Mouse (Mus musculus): Measurements from ENCODE around the gene Arhgef15. TPM values are rescaled to one million over a fixed set of nuclear protein-coding genes. Genes with fewer than 3 reads are reported as not detected.

The Arhgef15 gene
- polyA plus RNA-seq, 1 experiment from 2014 or later = 7.2 TPM

DNA sequence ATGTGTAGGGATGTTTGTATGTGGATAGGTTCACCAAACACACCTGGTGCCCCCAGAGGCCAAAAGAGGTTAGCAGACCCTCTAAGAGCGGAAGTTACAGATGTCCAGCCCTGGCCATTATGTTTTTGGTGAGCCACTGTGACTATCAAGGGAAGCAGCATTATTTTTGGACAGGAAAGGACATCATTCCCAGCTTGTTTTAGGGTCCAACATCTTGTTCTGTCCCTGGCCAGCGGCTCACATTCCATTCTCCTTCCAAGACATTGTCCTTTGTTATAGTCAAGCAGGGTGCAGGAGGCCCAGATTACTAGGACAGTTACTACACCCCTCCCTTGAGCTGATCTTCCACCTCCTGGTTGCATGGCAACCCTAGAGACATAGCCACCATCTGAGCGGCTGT is 50.0 kb downstream of the Arhgef15 start:
- Histone ChIP-seq H3K27me3 (no peaks in the 10 kb centered on the region), H3K9ac (no peak overlapping the region), H3K36me3 (peaks cover 47% of the 10 kb centered on the region), H3K27ac (no peak overlapping the region), H3K4me1 (peaks cover 24% of the 10 kb centered on the region), H3K4me3 (no peak overlapping the region), H3K9me3 (no peaks in the 10 kb centered on the region), H3K4me2 (replicated peaks) (no peak overlapping the region)
- ATAC-seq (ENCODE audit: low FRiP score, low read depth) = no peak
- 75% methylated on average over 3 of the region's 3 CpGs for whole genome bisulfite sequencing

DNA sequence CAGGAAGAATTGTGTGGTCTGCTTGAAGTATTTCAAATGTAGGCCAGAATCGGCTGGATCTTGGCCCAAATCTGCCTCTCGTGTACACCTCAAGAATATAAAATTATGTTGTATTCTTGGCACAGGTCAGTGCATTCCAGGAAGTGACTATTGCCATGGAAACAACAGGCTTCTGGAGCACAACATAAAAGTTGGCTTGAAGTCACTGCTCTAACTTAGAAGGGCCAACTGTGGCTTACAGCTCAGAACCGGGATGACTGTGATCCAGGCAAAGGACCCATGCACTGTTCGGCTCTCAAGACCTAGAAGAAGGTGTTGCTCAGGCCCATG is 50.9 kb downstream of the Arhgef15 start:
- 68% methylated on average over 4 of the region's 4 CpGs for WGBS

DNA sequence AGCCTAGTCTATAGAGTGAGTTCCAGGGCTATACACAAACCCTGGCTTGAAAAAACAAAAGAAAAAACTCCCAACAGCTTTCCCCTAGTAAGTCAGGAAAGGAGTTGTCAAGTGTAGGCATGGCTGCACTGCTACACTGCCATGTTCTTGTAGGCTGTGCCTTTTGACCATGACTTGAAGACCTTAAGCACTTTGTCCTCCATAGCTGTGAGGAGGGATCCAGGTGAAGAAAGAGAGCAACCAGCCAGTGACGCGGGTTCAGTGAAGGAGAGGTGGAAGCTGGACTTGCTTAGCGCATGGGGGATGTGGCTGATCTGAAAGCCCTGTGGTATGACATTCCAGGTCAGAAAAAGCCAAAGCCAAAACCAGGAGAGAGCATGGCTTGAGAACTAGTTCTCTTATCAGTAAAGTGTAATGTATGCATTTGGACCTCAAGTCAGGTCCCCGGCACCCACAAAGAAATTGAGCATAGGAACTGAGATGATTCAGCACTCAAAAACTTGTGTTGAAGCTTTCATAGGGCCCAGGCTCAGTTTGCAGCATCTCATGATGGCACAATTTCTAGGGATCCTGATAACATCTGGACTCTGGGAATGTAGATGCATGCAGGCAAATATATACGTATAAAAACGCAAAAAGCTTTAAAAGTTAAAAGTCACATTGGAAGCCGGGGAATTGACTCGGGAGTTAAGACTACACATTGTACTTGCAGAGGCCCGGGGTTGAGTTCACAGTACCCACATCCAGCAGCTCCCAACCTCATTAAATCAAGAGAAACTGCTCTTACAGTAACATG is 51.4 kb downstream of the Arhgef15 start:
- Histone ChIP-seq H3K4me1 (peaks cover 15% of the 10 kb centered on the region), H3K4me3 (no peak overlapping the region), H3K27me3 (no peaks in the 10 kb centered on the region), H3K9me3 (no peaks in the 10 kb centered on the region), H3K36me3 (peaks cover 47% of the 10 kb centered on the region), H3K4me2 (replicated peaks) (no peak overlapping the region), H3K9ac (no peak overlapping the region), H3K27ac (peak overlapping the region; percentile 35; the same call in 1 of the 2 replicates)
- 90% methylated on average over 9 of the region's 9 CpGs for WGBS
- no peak for ATAC-seq (ENCODE audit: low FRiP score, low read depth)

More for the DNA sequence above, 50.9 kb downstream of the Arhgef15 start:
- Histone ChIP-seq H3K9ac (no peak overlapping the region), H3K4me1 (peaks cover 18% of the 10 kb centered on the region), H3K4me3 (no peak overlapping the region), H3K36me3 (peaks cover 47% of the 10 kb centered on the region), H3K4me2 (replicated peaks) (no peak overlapping the region), H3K27ac (peak overlapping the region; percentile 35; the same call in 1 of the 2 replicates), H3K27me3 (no peaks in the 10 kb centered on the region), H3K9me3 (no peaks in the 10 kb centered on the region)
- ATAC-seq (ENCODE audit: low FRiP score, low read depth) = 0 out of 2 replicates have a peak, but pooled peaks have one; percentile 29

DNA sequence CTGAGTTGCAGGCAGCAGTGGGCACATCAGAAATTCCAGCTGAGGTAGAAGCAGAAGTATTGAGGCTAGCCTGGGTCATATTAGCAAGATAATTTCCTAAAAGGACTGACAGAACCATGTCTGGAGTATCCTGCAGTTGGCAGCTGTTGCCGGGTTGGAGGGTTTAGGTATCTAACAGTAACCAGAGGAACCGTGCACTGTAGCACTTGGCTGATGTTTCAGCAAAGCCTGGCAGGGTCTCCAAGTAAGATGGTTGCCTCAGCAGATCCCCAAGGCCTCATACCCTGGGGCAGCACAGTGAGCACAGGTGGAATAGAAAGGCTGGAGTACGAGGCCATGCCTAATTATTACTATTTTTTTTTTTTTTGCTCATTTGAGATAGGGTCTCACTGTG is 52.1 kb downstream of the Arhgef15 start:
- H3K27ac ChIP-seq = no peak overlapping the region
- H3K9ac ChIP-seq = no peak overlapping the region
- ATAC-seq (ENCODE audit: low FRiP score, low read depth) = no peak

DNA sequence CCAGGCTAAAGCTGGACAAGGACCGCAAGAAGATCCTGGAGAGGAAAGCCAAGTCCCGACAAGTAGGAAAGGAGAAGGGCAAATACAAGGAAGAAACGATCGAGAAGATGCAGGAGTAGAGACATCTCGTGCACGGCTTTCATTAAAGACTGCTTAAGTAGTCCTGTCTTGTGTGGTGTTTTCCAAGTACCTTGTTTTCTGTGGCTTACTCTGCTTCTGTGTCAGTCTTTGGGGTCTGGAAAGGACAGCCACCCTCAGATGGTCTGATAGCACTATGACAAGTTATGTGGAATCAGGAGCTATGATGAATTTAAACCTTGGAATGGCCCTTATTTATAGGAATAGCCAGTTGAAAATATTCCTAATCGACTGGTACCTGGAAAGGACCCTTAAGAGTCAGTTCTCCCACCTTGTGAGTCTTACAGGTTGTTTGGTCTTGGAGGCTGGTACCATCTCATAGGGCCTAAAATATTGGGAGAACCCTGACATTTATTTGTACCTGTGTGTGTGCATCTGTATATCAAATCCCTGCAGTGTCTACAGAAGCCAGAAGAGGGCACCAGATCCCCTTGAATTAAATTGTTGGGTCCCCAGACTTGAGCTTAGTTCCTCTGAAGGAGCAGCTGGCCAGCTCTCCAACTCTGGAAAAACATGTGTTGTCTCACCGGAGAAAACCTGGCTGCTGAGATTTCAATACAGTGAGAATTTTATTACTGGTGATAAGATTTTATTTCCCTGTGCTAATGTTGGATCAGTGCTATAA is 52.7 kb downstream of the Arhgef15 start:
- 82% methylated on average over 8 of the region's 8 CpGs for WGBS
- no peak for ATAC-seq (ENCODE audit: low FRiP score, low read depth)
- Histone ChIP-seq H3K36me3 (peaks cover 47% of the 10 kb centered on the region), H3K4me3 (no peak overlapping the region), H3K27me3 (no peaks in the 10 kb centered on the region), H3K27ac (no peak overlapping the region), H3K4me1 (peaks cover 16% of the 10 kb centered on the region), H3K9me3 (no peaks in the 10 kb centered on the region), H3K9ac (no peak overlapping the region), H3K4me2 (replicated peaks) (no peak overlapping the region)

More for the DNA sequence above, 52.1 kb downstream of the Arhgef15 start:
- H3K36me3 ChIP-seq = peaks cover 47% of the 10 kb centered on the region
- 75% methylated on average over 3 of the region's 3 CpGs for WGBS
- H3K9me3 ChIP-seq = no peaks in the 10 kb centered on the region
- H3K27me3 ChIP-seq = no peaks in the 10 kb centered on the region
- no peak overlapping the region for H3K4me2 ChIP-seq (replicated peaks)
- H3K4me1 ChIP-seq = peaks cover 16% of the 10 kb centered on the region
- no peak overlapping the region for H3K4me3 ChIP-seq

DNA sequence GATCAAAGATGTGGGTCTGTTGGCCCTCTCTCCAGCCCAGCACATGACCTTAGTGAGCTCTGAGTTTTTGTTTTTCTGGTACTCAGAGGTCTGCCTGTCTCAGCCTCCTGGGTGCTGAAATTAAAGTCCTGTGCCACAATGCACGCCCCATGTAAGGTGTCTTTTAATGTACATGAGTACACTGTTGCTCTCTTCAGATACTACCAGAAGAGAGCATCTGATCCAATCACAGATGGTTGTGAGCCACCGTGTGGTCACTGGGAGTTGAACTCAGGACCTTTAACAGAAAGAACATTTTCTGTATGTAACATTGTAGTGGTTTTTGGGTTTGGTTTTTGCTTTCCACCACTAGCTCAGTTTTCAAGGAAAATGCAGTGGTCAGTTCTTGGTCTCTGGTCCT is 53.5 kb downstream of the Arhgef15 start:
- Histone ChIP-seq H3K4me1 (peaks cover 14% of the 10 kb centered on the region), H3K9ac (no peak overlapping the region), H3K4me2 (replicated peaks) (no peak overlapping the region), H3K27ac (no peak overlapping the region), H3K4me3 (no peak overlapping the region), H3K9me3 (no peaks in the 10 kb centered on the region), H3K36me3 (peaks cover 47% of the 10 kb centered on the region), H3K27me3 (0 out of 2 replicates have a peak, but pooled peaks cover 5% of the 10 kb centered on the region)
- no peak for ATAC-seq (ENCODE audit: low FRiP score, low read depth)
- 87% methylated on average over 2 of the region's 2 CpGs for WGBS

DNA sequence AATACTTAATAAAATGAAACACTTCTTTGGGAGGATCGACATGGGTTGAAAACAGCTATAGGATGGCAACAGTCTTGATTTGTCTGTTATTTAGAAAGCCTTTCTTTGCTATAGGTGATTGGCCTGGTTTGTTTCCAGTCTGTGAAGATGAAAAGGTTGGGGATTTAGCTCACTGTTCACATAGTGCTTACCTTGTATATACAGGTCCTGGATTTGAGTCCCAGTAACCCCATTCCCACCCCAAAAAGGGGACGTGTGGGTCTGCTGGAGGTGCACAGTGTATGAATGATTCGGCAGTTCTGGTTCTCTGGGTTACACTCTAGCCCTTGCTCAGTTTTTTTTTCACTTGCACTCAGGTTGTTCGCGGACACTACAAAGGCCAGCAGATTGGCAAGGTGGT is 54.5 kb downstream of the Arhgef15 start:
- 81% methylated on average over 5 of the region's 5 CpGs for WGBS
- H3K27ac ChIP-seq = no peak overlapping the region
- H3K27me3 ChIP-seq = 0 out of 2 replicates have a peak, but pooled peaks cover 5% of the 10 kb centered on the region
- peak overlapping the region; percentile 83 for H3K4me2 ChIP-seq (replicated peaks)
- no peaks in the 10 kb centered on the region for H3K9me3 ChIP-seq
- H3K9ac ChIP-seq = peak overlapping the region; percentile 100
- peaks cover 14% of the 10 kb centered on the region for H3K4me1 ChIP-seq
- H3K4me3 ChIP-seq = peak overlapping the region; percentile 98
- ATAC-seq (ENCODE audit: low FRiP score, low read depth) = no peak
- H3K36me3 ChIP-seq = peaks cover 47% of the 10 kb centered on the region

DNA sequence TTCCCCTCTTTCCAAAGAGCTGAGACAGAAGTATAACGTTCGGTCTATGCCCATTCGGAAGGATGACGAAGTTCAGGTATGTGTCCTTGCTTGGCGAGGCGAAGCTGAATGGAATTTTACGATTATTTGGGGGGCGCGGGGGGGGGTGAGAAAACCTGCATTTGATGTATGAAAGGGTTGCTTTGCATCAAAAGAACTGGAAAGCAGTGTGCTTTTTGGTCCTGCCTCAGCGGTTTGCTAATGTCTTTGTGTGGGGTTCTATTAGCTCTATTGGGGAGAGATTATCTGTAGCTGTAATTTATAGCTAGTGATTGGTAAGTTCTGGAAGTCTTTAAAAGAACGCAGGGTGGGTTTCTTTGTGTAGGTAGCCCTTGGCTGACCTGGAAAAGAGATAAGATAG is 54.9 kb downstream of the Arhgef15 start:
- H3K27me3 ChIP-seq = 0 out of 2 replicates have a peak, but pooled peaks cover 5% of the 10 kb centered on the region
- no peaks in the 10 kb centered on the region for H3K9me3 ChIP-seq
- 3% methylated on average over 11 of the region's 11 CpGs for WGBS
- H3K36me3 ChIP-seq = peaks cover 47% of the 10 kb centered on the region
- H3K27ac ChIP-seq = peak overlapping the region; percentile 39; the same call in 1 of the 2 replicates
- peak overlapping the region; percentile 100 for H3K9ac ChIP-seq
- H3K4me1 ChIP-seq = peaks cover 14% of the 10 kb centered on the region
- ATAC-seq (ENCODE audit: low FRiP score, low read depth) = no peak
- H3K4me2 ChIP-seq (replicated peaks) = peak overlapping the region; percentile 83
- H3K4me3 ChIP-seq = peak overlapping the region; percentile 98

DNA sequence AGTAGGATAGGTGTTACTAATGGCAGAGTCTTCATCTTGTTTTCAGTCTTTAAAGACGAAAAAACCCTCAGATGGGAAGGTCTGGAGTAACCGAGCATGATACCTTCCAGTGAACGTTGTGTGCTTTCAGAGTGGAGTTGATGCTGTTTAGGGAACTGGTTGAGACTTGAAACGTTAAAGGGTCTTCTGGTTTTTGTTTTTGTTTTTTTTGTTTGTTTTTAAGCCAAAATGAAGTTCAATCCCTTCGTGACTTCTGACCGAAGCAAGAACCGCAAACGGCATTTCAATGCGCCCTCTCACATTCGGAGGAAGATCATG is 55.3 kb downstream of the Arhgef15 start:
- ATAC-seq (ENCODE audit: low FRiP score, low read depth) = no peak
- Histone ChIP-seq H3K9me3 (no peaks in the 10 kb centered on the region), H3K27ac (peak overlapping the region; percentile 93; the same call in 1 of the 2 replicates), H3K9ac (peak overlapping the region; percentile 100), H3K27me3 (0 out of 2 replicates have a peak, but pooled peaks cover 5% of the 10 kb centered on the region), H3K4me1 (peaks cover 14% of the 10 kb centered on the region), H3K4me3 (peak overlapping the region; percentile 98), H3K4me2 (replicated peaks) (peak overlapping the region; percentile 83), H3K36me3 (peaks cover 47% of the 10 kb centered on the region)
- under 1% methylated on average over 10 of the region's 10 CpGs for WGBS

DNA sequence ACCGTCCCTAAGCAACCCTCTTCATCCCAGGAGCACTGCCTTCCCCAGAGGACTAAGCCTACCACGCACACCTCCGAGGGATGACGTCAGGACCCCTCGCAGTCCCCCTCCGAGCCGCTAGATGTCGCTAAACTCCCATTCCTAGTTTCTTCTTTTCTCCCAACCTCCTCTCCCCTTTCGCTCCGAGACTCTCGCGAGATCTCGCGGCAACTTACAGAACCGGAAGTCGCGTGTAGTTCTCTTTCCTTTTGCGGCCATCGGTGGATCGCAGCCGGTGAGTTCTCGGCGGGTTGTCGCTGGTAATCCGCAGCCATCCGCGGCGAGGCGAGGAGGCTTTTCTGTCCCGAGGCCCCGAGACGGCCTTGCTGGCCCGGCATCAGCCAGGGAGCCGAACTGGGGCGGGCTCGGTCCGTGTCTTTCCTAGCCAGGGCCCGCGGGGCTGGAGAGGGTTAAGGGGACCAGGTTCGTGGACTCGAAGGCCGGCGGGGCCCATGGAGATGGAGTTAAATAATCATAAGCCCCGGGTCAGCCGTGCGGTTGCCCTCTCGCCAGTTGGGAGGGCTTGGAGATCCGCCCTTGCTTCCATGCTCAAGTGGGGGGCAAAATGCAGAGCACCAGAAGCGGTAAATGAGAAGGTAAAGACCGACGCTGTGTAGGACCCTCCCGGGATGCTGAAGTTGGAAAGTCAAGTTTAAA is 55.8 kb downstream of the Arhgef15 start, which contains the start of gene Rpl26:
Gene Rpl26, plus strand, starts transcription at position 233 of the 696 bp plus-strand sequence.
- ATAC-seq (ENCODE audit: low FRiP score, low read depth) = peak; percentile 86
- Histone ChIP-seq H3K9me3 (no peaks in the 10 kb centered on the region), H3K36me3 (peaks cover 42% of the 10 kb centered on the region), H3K4me1 (peaks cover 14% of the 10 kb centered on the region), H3K4me2 (replicated peaks) (peak within 1 kb of the TSS; percentile 83), H3K27me3 (0 out of 2 replicates have a peak, but pooled peaks cover 5% of the 10 kb centered on the region), H3K4me3 (peak within 1 kb of the TSS; percentile 98), H3K9ac (peak within 1 kb of the TSS; percentile 100), H3K27ac (peak within 1 kb of the TSS; percentile 93)
- under 1% methylated on average over 52 of the region's 52 CpGs for WGBS

DNA sequence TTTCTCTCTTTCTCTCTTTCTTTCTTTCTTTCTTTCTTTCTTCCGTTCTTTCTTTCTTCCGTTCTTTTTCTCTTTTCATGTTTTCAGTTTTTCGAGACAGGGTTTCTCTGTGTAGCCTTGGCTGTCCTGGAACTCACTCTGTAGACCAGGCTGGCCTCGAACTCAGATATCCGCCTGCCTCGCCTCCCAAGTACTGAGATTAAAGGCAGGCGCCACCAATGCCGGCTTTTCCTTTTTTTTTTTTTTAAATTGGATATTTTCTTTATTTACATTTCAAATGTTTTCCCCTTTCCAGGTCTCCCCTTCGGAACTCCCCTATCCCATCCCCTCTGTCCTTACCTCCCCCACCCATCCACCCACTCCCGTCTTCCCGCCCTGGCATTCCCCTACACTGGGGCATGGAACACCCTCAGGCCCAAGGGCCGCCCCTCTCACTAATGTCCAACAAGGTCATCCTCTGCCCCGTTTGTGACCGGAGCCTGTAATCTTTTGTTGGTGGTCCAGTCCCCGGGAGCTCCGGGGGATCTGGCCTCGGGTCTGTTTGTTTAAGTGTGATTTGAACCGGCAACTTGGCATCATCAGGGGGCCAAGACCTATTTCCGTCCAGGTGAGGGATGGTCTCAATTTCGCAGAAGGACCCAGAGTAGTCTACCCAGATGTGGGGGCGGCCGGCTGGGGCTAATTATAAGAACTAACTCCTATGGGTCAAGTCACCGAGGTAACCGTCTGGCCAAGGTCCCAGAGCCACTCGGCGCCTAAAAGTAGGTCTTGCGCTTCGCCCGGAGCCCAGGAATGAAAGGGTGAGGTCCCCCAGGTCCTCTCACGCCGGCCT is 56.5 kb downstream of the Arhgef15 start:
- Histone ChIP-seq H3K9ac (peak overlapping the region; percentile 69), H3K4me3 (peak overlapping the region; percentile 98), H3K4me2 (replicated peaks) (peak overlapping the region; percentile 70), H3K36me3 (peaks cover 35% of the 10 kb centered on the region), H3K27me3 (0 out of 2 replicates have a peak, but pooled peaks cover 5% of the 10 kb centered on the region), H3K27ac (no peak overlapping the region), H3K9me3 (no peaks in the 10 kb centered on the region), H3K4me1 (peaks cover 14% of the 10 kb centered on the region)
- ATAC-seq (ENCODE audit: low FRiP score, low read depth) = peak; percentile 38; the same call in 1 of the 2 replicates
- 26% methylated on average over 31 of the region's 31 CpGs for WGBS

Measured in limb, embryonic 13.5 days (tissue).